Mouse (Mus musculus) MEL (cell line): ENCODE measurements around the gene Card14. TPM values are rescaled to one million over a fixed set of nuclear protein-coding genes. Genes with fewer than 3 reads are reported as not detected.

Source experiments
- DNase-seq: peaks from one replicate; pipeline ENCODE4 v3.0.0; 2011; ENCODE audit warnings: low read depth, low spot score
- H3K27ac ChIP-seq: 2 replicates; pipeline ENCODE4 v1.5.1; 2012; ENCODE audit warnings: low read depth, mild to moderate bottlenecking, control low read depth, low read length, moderate library complexity; ENCODE audit not compliant: control insufficient read depth
- H3K27me3 ChIP-seq, 2 experiments: fragments of 150-350 bp in 1 of 2; sonication (generic) in 1 of 2; 2 replicates each; pipeline ENCODE4 v1.6.1; 2012; ENCODE audit warnings: low read length in 2 of 2, mild to moderate bottlenecking in 2 of 2, improper control_type of control experiment in 1 of 2, moderate library complexity in 1 of 2; ENCODE audit not compliant: insufficient read depth in 2 of 2, control insufficient read depth in 1 of 2
- H3K36me3 ChIP-seq, 2 experiments: 2 replicates each; pipeline ENCODE4 v1.6.1; 2012 to 2014; ENCODE audit warnings: low read length in 2 of 2, improper control_type of control experiment in 1 of 2, inconsistent platforms in 1 of 2, mild to moderate bottlenecking in 1 of 2; ENCODE audit not compliant: insufficient read depth in 2 of 2, control insufficient read depth in 1 of 2
- H3K4me1 ChIP-seq, 2 experiments: fragments of 150-350 bp in 1 of 2; sonication (generic) in 1 of 2; 2 replicates each; pipeline ENCODE4 v1.6.1; 2012; ENCODE audit warnings: low read length in 2 of 2, improper control_type of control experiment in 1 of 2, mild to moderate bottlenecking in 1 of 2; ENCODE audit not compliant: insufficient read depth in 2 of 2, control insufficient read depth in 1 of 2
- H3K4me3 ChIP-seq, 2 experiments: fragments of 150-350 bp in 1 of 2; sonication (generic) in 1 of 2; 2 replicates each; pipeline ENCODE4 v1.5.1; 2012; ENCODE audit warnings: low read depth in 2 of 2, low read length in 2 of 2, mild to moderate bottlenecking in 2 of 2, moderate library complexity in 2 of 2, control low read depth in 1 of 2, improper control_type of control experiment in 1 of 2; ENCODE audit not compliant: control insufficient read depth in 1 of 2, insufficient read depth in 1 of 2
- H3K79me2 ChIP-seq: 2 replicates; pipeline ENCODE4 v1.6.1; 2012; ENCODE audit warnings: mild to moderate bottlenecking, low read length, moderate library complexity; ENCODE audit not compliant: control insufficient read depth, poor library complexity, insufficient read depth
- H3K9ac ChIP-seq: 2 replicates; pipeline ENCODE4 v1.6.1; 2012; ENCODE audit warnings: low read depth, mild to moderate bottlenecking, control low read depth, low read length, moderate library complexity; ENCODE audit not compliant: control insufficient read depth, poor library complexity, severe bottlenecking
- H3K9me3 ChIP-seq: fragments of 150-350 bp; sonication (generic); replicated peaks from 2 replicates; pipeline ENCODE4 v1.6.1; 2012; ENCODE audit warnings: mild to moderate bottlenecking, low read length, improper control_type of control experiment, moderate library complexity; ENCODE audit not compliant: insufficient read depth
- BHLHE40 ChIP-seq: IDR thresholded peaks from 2 replicates; pipeline ENCODE4 v1.6.1; 2012; ENCODE audit warnings: low read depth, mild to moderate bottlenecking, inconsistent platforms, low read length, improper control_type of control experiment, borderline replicate concordance
- CHD1 ChIP-seq: IDR thresholded peaks from 2 replicates; pipeline ENCODE4 v1.6.1; 2012; ENCODE audit warnings: low read depth, mild to moderate bottlenecking, inconsistent platforms, low read length, improper control_type of control experiment
- CHD2 ChIP-seq: IDR thresholded peaks from 2 replicates; pipeline ENCODE4 v1.6.1; 2011; ENCODE audit warnings: low read length, improper control_type of control experiment
- CTCF ChIP-seq, 3 experiments: IDR thresholded peaks in 2 of 3; conservative IDR thresholded peaks in 1 of 3; 2 replicates each; pipeline ENCODE4 v1.5.1; 2011 to 2012; ENCODE audit warnings: low read length in 3 of 3, low read depth in 2 of 3, mild to moderate bottlenecking in 2 of 3, improper control_type of control experiment in 1 of 3, inconsistent platforms in 1 of 3, mixed read lengths in 1 of 3, moderate library complexity in 1 of 3; ENCODE audit not compliant: control insufficient read depth in 1 of 3, insufficient read depth in 1 of 3, poor library complexity in 1 of 3, severe bottlenecking in 1 of 3
- E2F4 ChIP-seq: IDR thresholded peaks from 2 replicates; pipeline ENCODE4 v1.6.1; 2011; ENCODE audit warnings: low read depth, low read length, improper control_type of control experiment, borderline replicate concordance
- ELF1 ChIP-seq: IDR thresholded peaks from 2 replicates; pipeline ENCODE4 v1.6.1; 2014; ENCODE audit warnings: low read depth, mild to moderate bottlenecking, inconsistent platforms, low read length, improper control_type of control experiment, moderate library complexity
- EP300 ChIP-seq, 2 experiments: IDR thresholded peaks; 2 replicates each; pipeline ENCODE4 v1.6.1; 2011; ENCODE audit warnings: improper control_type of control experiment in 2 of 2, low read length in 2 of 2, low read depth in 1 of 2, mild to moderate bottlenecking in 1 of 2
- ETS1 ChIP-seq: IDR thresholded peaks from 2 replicates; pipeline ENCODE4 v1.6.1; 2012; ENCODE audit warnings: low read depth, mild to moderate bottlenecking, inconsistent platforms, low read length, improper control_type of control experiment, moderate library complexity
- GABPA ChIP-seq: IDR thresholded peaks from 2 replicates; pipeline ENCODE4 v1.6.1; 2012; ENCODE audit warnings: low read depth, mild to moderate bottlenecking, inconsistent platforms, low read length, improper control_type of control experiment, moderate library complexity
- GATA1 ChIP-seq: IDR thresholded peaks from 2 replicates; pipeline ENCODE4 v1.6.1; 2011; ENCODE audit warnings: low read depth, low read length, improper control_type of control experiment
- HCFC1 ChIP-seq: IDR thresholded peaks from 2 replicates; pipeline ENCODE4 v1.6.1; 2012; ENCODE audit warnings: low read depth, mild to moderate bottlenecking, inconsistent platforms, low read length, improper control_type of control experiment, moderate library complexity
- JUND ChIP-seq: IDR thresholded peaks from 2 replicates; pipeline ENCODE4 v1.6.1; 2011; ENCODE audit warnings: low read depth, mild to moderate bottlenecking, improper control_type of control experiment, low read length
- KAT2A ChIP-seq: conservative IDR thresholded peaks from 2 replicates; pipeline ENCODE4 v1.6.1; 2012; ENCODE audit warnings: low read depth, low read length, improper control_type of control experiment, inconsistent platforms
- MAFK ChIP-seq: IDR thresholded peaks from 2 replicates; pipeline ENCODE4 v1.6.1; 2011; ENCODE audit warnings: low read depth, mild to moderate bottlenecking, low read length, improper control_type of control experiment, borderline replicate concordance
- MAX ChIP-seq: IDR thresholded peaks from 2 replicates; pipeline ENCODE4 v1.6.1; 2011; ENCODE audit warnings: low read length, improper control_type of control experiment
- MAZ ChIP-seq: IDR thresholded peaks from 2 replicates; pipeline ENCODE4 v1.6.1; 2012; ENCODE audit warnings: low read depth, mild to moderate bottlenecking, inconsistent platforms, low read length, improper control_type of control experiment
- MEF2A ChIP-seq: IDR thresholded peaks from 2 replicates; pipeline ENCODE4 v1.6.1; 2014; ENCODE audit warnings: low read depth, mild to moderate bottlenecking, inconsistent platforms, low read length, improper control_type of control experiment; ENCODE audit not compliant: poor library complexity, insufficient replicate concordance, severe bottlenecking; ENCODE audit errors: extremely low read depth
- MXI1 ChIP-seq: IDR thresholded peaks from 2 replicates; pipeline ENCODE4 v1.6.1; 2011; ENCODE audit warnings: mild to moderate bottlenecking, low read depth, low read length, improper control_type of control experiment
- MYB ChIP-seq: IDR thresholded peaks from 2 replicates; pipeline ENCODE4 v1.6.1; 2011; ENCODE audit warnings: mild to moderate bottlenecking, low read depth, low read length, improper control_type of control experiment
- MYC ChIP-seq: IDR thresholded peaks from 2 replicates; pipeline ENCODE4 v1.6.1; 2011; ENCODE audit warnings: low read depth, mild to moderate bottlenecking, low read length, improper control_type of control experiment, moderate library complexity
- NELFE ChIP-seq: IDR thresholded peaks from 2 replicates; pipeline ENCODE4 v1.6.1; 2011; ENCODE audit warnings: low read depth, low read length, improper control_type of control experiment
- POLR2A ChIP-seq, 2 experiments: IDR thresholded peaks; 2 replicates each; pipeline ENCODE4 v1.6.1; 2011 to 2012; ENCODE audit warnings: low read length in 2 of 2, mild to moderate bottlenecking in 2 of 2, control low read depth in 1 of 2, improper control_type of control experiment in 1 of 2, low read depth in 1 of 2, moderate library complexity in 1 of 2; ENCODE audit not compliant: control insufficient read depth in 1 of 2, insufficient read depth in 1 of 2, poor library complexity in 1 of 2
- POLR2AphosphoS2 ChIP-seq: IDR thresholded peaks from 2 replicates; pipeline ENCODE4 v1.6.1; 2011; ENCODE audit warnings: low read length, improper control_type of control experiment
- POLR2AphosphoS5 ChIP-seq: IDR thresholded peaks from 2 replicates; pipeline ENCODE4 v1.6.1; 2012; ENCODE audit warnings: low read depth, borderline replicate concordance, mild to moderate bottlenecking, inconsistent platforms, low read length, moderate library complexity, mixed read lengths
- RAD21 ChIP-seq: IDR thresholded peaks from 2 replicates; pipeline ENCODE4 v1.6.1; 2011; ENCODE audit warnings: mild to moderate bottlenecking, low read depth, low read length, improper control_type of control experiment
- RCOR1 ChIP-seq: IDR thresholded peaks from 2 replicates; pipeline ENCODE4 v1.6.1; 2012; ENCODE audit warnings: low read depth, mild to moderate bottlenecking, inconsistent platforms, low read length, improper control_type of control experiment
- SMC3 ChIP-seq: IDR thresholded peaks from 2 replicates; pipeline ENCODE4 v1.6.1; 2011; ENCODE audit warnings: low read depth, low read length, improper control_type of control experiment
- TAL1 ChIP-seq: IDR thresholded peaks from 2 replicates; pipeline ENCODE4 v1.6.1; 2012; ENCODE audit warnings: mild to moderate bottlenecking, inconsistent platforms, low read length, moderate library complexity, mixed read lengths
- TBP ChIP-seq: IDR thresholded peaks from 2 replicates; pipeline ENCODE4 v1.8.0; 2011; ENCODE audit warnings: low read depth, low read length, improper control_type of control experiment
- TCF12 ChIP-seq: IDR thresholded peaks from 2 replicates; pipeline ENCODE4 v1.6.1; 2014; ENCODE audit warnings: low read depth, mild to moderate bottlenecking, inconsistent platforms, low read length, improper control_type of control experiment, moderate library complexity
- UBTF ChIP-seq: IDR thresholded peaks from 2 replicates; pipeline ENCODE4 v1.6.1; 2012; ENCODE audit warnings: low read depth, mild to moderate bottlenecking, inconsistent platforms, low read length, improper control_type of control experiment, moderate library complexity, borderline replicate concordance; ENCODE audit not compliant: insufficient read depth
- USF1 ChIP-seq: IDR thresholded peaks from 2 replicates; pipeline ENCODE4 v1.6.1; 2014; ENCODE audit warnings: low read depth, mild to moderate bottlenecking, inconsistent platforms, low read length, improper control_type of control experiment, moderate library complexity
- USF2 ChIP-seq, 2 experiments: IDR thresholded peaks; 2 replicates each; pipeline ENCODE4 v1.6.1; 2011 to 2012; ENCODE audit warnings: improper control_type of control experiment in 2 of 2, low read length in 2 of 2, borderline replicate concordance in 1 of 2, inconsistent platforms in 1 of 2, low read depth in 1 of 2, mild to moderate bottlenecking in 1 of 2; ENCODE audit not compliant: insufficient read depth in 1 of 2
- ZC3H11A ChIP-seq: IDR thresholded peaks from 2 replicates; pipeline ENCODE4 v1.6.1; 2012; ENCODE audit warnings: low read depth, mild to moderate bottlenecking, inconsistent platforms, low read length, improper control_type of control experiment
- ZKSCAN1 ChIP-seq: IDR thresholded peaks from 2 replicates; pipeline ENCODE4 v1.6.1; 2012; ENCODE audit warnings: low read depth, mild to moderate bottlenecking, inconsistent platforms, low read length, improper control_type of control experiment, moderate library complexity
- ZMIZ1 ChIP-seq: IDR thresholded peaks from 2 replicates; pipeline ENCODE4 v1.6.1; 2012; ENCODE audit warnings: low read depth, mild to moderate bottlenecking, inconsistent platforms, low read length, improper control_type of control experiment, moderate library complexity
- ZNF384 ChIP-seq: IDR thresholded peaks from 2 replicates; pipeline ENCODE4 v1.6.1; 2012; ENCODE audit warnings: low read depth, mild to moderate bottlenecking, inconsistent platforms, low read length, improper control_type of control experiment
- polyA plus RNA-seq, 2 experiments: library from polyadenylated mRNA; stranded (reverse) in 1 of 2; unstranded in 1 of 2; fragments of >175 nt in 1 of 2; fragments of >200 nt in 1 of 2; gene quantifications; 2 replicates each; pipeline versions ENCODE4 v1.2.1 to v1.2.4; 2012; ENCODE audit warnings: low replicate concordance in 2 of 2, low read depth in 1 of 2; ENCODE audit not compliant: insufficient read length in 2 of 2, insufficient read depth in 1 of 2, missing spikeins in 1 of 2
- total RNA-seq: library from RNA; depleted of rRNA; stranded (reverse); fragments of 300-350 nt; gene quantifications from 2 replicates; pipeline ENCODE4 v1.2.3, GENCODE M21; 2012

Card14 gene
- total and polyA plus RNA-seq, 3 experiments = not detected

DNA sequence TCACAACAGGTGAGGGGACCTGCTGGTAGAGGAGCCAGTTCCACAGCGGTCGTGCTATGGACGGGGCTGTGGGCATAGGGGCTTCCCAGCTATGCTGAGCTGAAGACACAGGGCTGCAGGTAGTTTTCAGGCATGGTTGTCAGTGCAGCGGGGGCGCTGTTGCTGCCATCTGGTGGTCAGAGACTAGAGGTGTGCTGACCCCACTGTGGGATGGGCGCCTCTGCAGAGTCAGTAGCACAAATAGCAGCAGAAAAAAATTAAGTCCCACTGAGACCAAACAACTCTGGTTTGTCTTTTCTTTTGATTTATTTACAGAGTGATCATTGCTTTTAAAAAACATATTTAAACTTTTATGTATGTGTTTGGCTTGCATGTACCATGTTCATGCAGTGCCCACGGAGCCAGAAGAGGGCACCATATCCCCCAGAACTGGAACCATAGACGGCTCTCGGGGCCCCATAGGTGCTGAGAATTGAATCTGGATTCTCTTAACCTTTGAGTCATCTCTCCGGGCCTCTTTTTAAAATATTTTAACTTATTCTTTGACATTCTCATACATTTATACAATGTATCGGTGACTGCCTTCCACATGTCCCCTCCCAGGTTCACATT lies 56.1 kb downstream of the Card14 start:
- Histone ChIP-seq H3K27me3 (peaks cover under 1 to 5% of the 10 kb centered on the region in 2 experiments; a peak in 2 of 4 replicates), H3K9me3 (no peaks in the 10 kb centered on the region), H3K27ac (no peak overlapping the region), H3K79me2 (no peaks in the 10 kb centered on the region), H3K4me1 (no peaks in the 10 kb centered on the region; a peak in 1 of 4 replicates), H3K36me3 (no peaks in the 10 kb centered on the region), H3K9ac (peak overlapping the region; percentile 20; the same call in 1 of the 2 replicates), H3K4me3 (peak overlapping the region in 1 of 2 experiments; percentile 37; a peak in 2 of 4 replicates)
- DNase-seq = peak; percentile 87
- TF ChIP-seq MAZ (peak; percentile 67; the same call in 1 of the 2 replicates), HCFC1 (peak; percentile 46; the same call in 1 of the 2 replicates), UBTF (no peak), MYC (peak; percentile 49; the same call in 1 of the 2 replicates), ZC3H11A (peak; percentile 72), USF1 (no peak), USF2 (IDR thresholded peaks at IDR 0.05; ENCODE audit: borderline replicate concordance in 1 of 2, insufficient read depth in 1 of 2, low read depth in 1 of 2, low read length in 2 of 2) (no peak), ETS1 (no peak), GATA1 (no peak), MXI1 (peak; percentile 63), MYB (no peak), POLR2AphosphoS2 (no peak), POLR2AphosphoS5 (no peak), CTCF (IDR thresholded peaks at IDR 0.05 in 2 of 3, conservative IDR thresholded peaks at IDR 0.05 in 1 of 3; ENCODE audit: control insufficient read depth in 1 of 3, insufficient read depth in 1 of 3, low read depth in 2 of 3, low read length in 3 of 3, poor library complexity in 1 of 3, severe bottlenecking in 1 of 3) (peak; percentile 86 to 98 (median 88)), RAD21 (peak; percentile 64), GABPA (no peak), MAFK (no peak), ZNF384 (no peak), MEF2A (no peak), CHD1 (no peak), NELFE (no peak), POLR2A (IDR thresholded peaks at IDR 0.05; ENCODE audit: control insufficient read depth in 1 of 2, insufficient read depth in 1 of 2, low read depth in 1 of 2, low read length in 2 of 2, poor library complexity in 1 of 2) (no peak), RCOR1 (no peak), ELF1 (no peak), JUND (no peak), E2F4 (no peak), CHD2 (no peak), BHLHE40 (no peak), TBP (no peak), ZKSCAN1 (no peak), EP300 (IDR thresholded peaks at IDR 0.05; ENCODE audit: low read depth in 1 of 2, low read length in 2 of 2) (no peak), TCF12 (no peak), ZMIZ1 (no peak), KAT2A (no peak), TAL1 (no peak), MAX (peak; percentile 41; the same call in 1 of the 2 replicates), SMC3 (peak; percentile 95)
